Mouse (Mus musculus): ENCODE data around the gene Col25a1.

GRCm38 (mm10) chr3:130290175-130290574, 158.9 kb downstream of the Col25a1 start:
- TF ChIP-seq CTCF (IDR thresholded peaks at IDR 0.05; ENCODE audit: control insufficient read depth, insufficient read depth, insufficient read length) (no peak), MYOG (IDR thresholded peaks at IDR 0.05; ENCODE audit: control insufficient read depth, extremely low read depth, insufficient read length) (no peak), MAX (IDR thresholded peaks at IDR 0.05) (no peak), USF1 (IDR thresholded peaks at IDR 0.05; ENCODE audit: low read depth) (no peak), CEBPB (IDR thresholded peaks at IDR 0.05; ENCODE audit: low read depth) (no peak), MYOD1 (IDR thresholded peaks at IDR 0.05; ENCODE audit: control insufficient read depth, insufficient read length, low read depth) (no peak)

All from C2C12 (cell line).